ENCODE assay signal across 17 mouse cellular contexts in the genomic region with DNA sequence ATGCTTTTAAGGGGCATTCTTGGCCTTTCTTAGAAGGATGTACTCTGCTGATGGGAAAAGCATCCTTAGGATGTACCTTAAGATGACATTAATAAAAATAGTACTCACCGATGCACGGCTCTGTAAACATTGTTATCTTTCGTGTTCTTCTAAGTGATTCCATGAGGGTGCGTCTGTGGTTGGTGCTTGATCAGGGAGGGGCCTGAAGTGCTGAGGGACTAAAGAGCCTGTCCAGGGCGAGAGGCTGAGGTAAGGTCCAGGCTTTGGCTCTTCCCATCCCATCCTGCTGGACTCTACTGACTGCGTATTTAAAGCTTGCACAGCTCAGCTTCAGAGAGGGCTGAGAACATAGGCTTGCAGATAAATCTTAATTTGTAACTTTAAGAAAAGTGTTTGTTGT.
"Had no signal": no experiment of that assay in that cellular context is flagged by ENCODE, and none has a peak within 500 bp of the region (broad histone marks: within the 10 kb centered on the region; RNA-seq: fewer than 3 reads in every experiment).

No protein-coding gene starts in this region.

- H3K27ac ChIP-seq: layer of hippocampus, adult 2 months; limb, embryonic 10.5 days; limb, embryonic 13.5 days; liver, embryonic 12.5 days; liver, embryonic 15.5 days; lung, embryonic 15.5 days; stomach, embryonic 15.5 days had no signal

- H3K27me3 ChIP-seq: limb, embryonic 13.5 days; liver, embryonic 12.5 days; liver, embryonic 15.5 days; lung, embryonic 15.5 days; megakaryocyte, embryonic 14.5 days; stomach, embryonic 15.5 days had no signal

- ATAC-seq: liver, embryonic 12.5 days had no signal

- DNase-seq: kidney, adult 9 months; kidney, postnatal 14 days; layer of hippocampus, adult 9-11 months; liver; lung, adult 18-20 months; lung, postnatal 10 days; lung, postnatal 36 days; midbrain, embryonic 14.5 days; thymus, postnatal 36 days had no signal

- H3K4me3 ChIP-seq: layer of hippocampus, adult 2 months; limb, embryonic 10.5 days; limb, embryonic 13.5 days; liver, embryonic 12.5 days; liver, embryonic 15.5 days; lung, embryonic 15.5 days; megakaryocyte, embryonic 14.5 days; stomach, embryonic 15.5 days had no signal
